Mouse (Mus musculus) kidney, embryonic 15.5 days (tissue): ENCODE measurements around the gene Samd15. TPM values are rescaled to one million over a fixed set of nuclear protein-coding genes. Genes with fewer than 3 reads are reported as not detected.
"Not testable (repeated sequence)": the region's sequence is repeated elsewhere in the genome, so short reads cannot be mapped to it uniquely, and the experiment has no call there.

Source experiments
- ATAC-seq: fragments of 200-750 bp; cut with Nextera tagmentation; replicated peaks from 2 replicates; pipeline ENCODE4 v1.8.0; 2017; ENCODE audit warnings: moderate TSS enrichment; ENCODE audit not compliant: low FRiP score
- H3K27ac ChIP-seq: fragments of 300-500 bp; sonication (generic); 2 replicates; pipeline ENCODE4 v1.5.1; 2015; ENCODE audit warnings: mild to moderate bottlenecking, inconsistent platforms
- H3K27me3 ChIP-seq: fragments of 300-500 bp; sonication (generic); 2 replicates; pipeline ENCODE4 v1.6.1; 2015; ENCODE audit warnings: inconsistent platforms
- H3K36me3 ChIP-seq: fragments of 300-500 bp; sonication (generic); 2 replicates; pipeline ENCODE4 v1.6.1; 2015; ENCODE audit warnings: inconsistent platforms
- H3K4me1 ChIP-seq: fragments of 300-500 bp; sonication (generic); 2 replicates; pipeline ENCODE4 v1.6.1; 2015; ENCODE audit warnings: inconsistent platforms
- H3K4me2 ChIP-seq: fragments of 300-500 bp; sonication (generic); 2 replicates; pipeline ENCODE4 v1.6.1; 2015; ENCODE audit warnings: moderate library complexity, mild to moderate bottlenecking, inconsistent platforms
- H3K4me3 ChIP-seq: fragments of 300-500 bp; sonication (generic); replicated peaks from 2 replicates; pipeline ENCODE4 v1.5.1; 2015; ENCODE audit warnings: mild to moderate bottlenecking, inconsistent platforms
- H3K9ac ChIP-seq: fragments of 300-500 bp; sonication (generic); 2 replicates; pipeline ENCODE4 v1.6.1; 2015; ENCODE audit warnings: mild to moderate bottlenecking, inconsistent platforms
- H3K9me3 ChIP-seq: fragments of 300-500 bp; sonication (generic); replicated peaks from 2 replicates; pipeline ENCODE4 v1.6.1; 2016; ENCODE audit warnings: inconsistent platforms
- WGBS: fragments of 180-500 bp; shearing (Covaris S2); methylation state at CpG from one replicate; pipeline ENCODE4 v1.1.7; 2015; ENCODE audit warnings: mixed read lengths; 5-methylcytosine and 5-hydroxymethylcytosine counted together
- polyA plus RNA-seq: library from polyadenylated mRNA; unstranded; fragments of >200 nt; fragmentation: Nextera tagmentation; extraction: Ambion mirVana; gene quantifications from 2 replicates; pipeline ENCODE4 v1.2.1, GENCODE M21; 2015

The Samd15 gene
- polyA plus RNA-seq, 1 experiment from 2014 or later: 1.3 TPM

GRCm38 (mm10) chr12:87199973-87200586 lies 557 bp downstream of the Samd15 start, which contains the start of gene Tmed8:
Tmed8 (minus strand) TSS chr12:87200454.
- H3K4me1 ChIP-seq: peaks cover 9% of the 10 kb centered on the region; the same call in 1 of the 2 replicates
- ATAC-seq: peak; percentile 97
- peak within 1 kb of the TSS; percentile 75 for H3K27ac ChIP-seq
- no peaks in the 10 kb centered on the region for H3K9me3 ChIP-seq
- under 1% methylated on average over 60 of the region's 70 CpGs for WGBS
- H3K4me2 ChIP-seq: peak within 1 kb of the TSS; percentile 92
- H3K27me3 ChIP-seq: no peaks in the 10 kb centered on the region
- peak within 1 kb of the TSS; percentile 83 for H3K4me3 ChIP-seq
- peak within 1 kb of the TSS; percentile 87 for H3K9ac ChIP-seq
- no peaks in the 10 kb centered on the region for H3K36me3 ChIP-seq

GRCm38 (mm10) chr12:87201694-87202093 lies 2.2 kb downstream of the Samd15 start:
- Histone ChIP-seq H3K27ac (no peak overlapping the region), H3K36me3 (no peaks in the 10 kb centered on the region), H3K4me2 (no peak overlapping the region), H3K4me3 (no peak overlapping the region), H3K9ac (no peak overlapping the region), H3K27me3 (no peaks in the 10 kb centered on the region), H3K4me1 (peaks cover 9% of the 10 kb centered on the region; the same call in 1 of the 2 replicates), H3K9me3 (no peaks in the 10 kb centered on the region)
- WGBS: 70% methylated on average over 5 of the region's 5 CpGs
- ATAC-seq: no peak

- not testable (repeated sequence) for H3K9ac ChIP-seq, H3K27me3 ChIP-seq, H3K4me3 ChIP-seq, H3K4me1 ChIP-seq, H3K4me2 ChIP-seq, ATAC-seq, H3K27ac ChIP-seq, H3K36me3 ChIP-seq, H3K9me3 ChIP-seq
- WGBS: 85% methylated on average over 5 of the region's 5 CpGs
These were observed 6.3 kb downstream of the Samd15 start for GRCm38 (mm10) chr12:87205789-87206188.

GRCm38 (mm10) chr12:87212844-87213606 lies 13.5 kb downstream of the Samd15 start:
- 53% methylated on average over 2 of the region's 2 CpGs for WGBS
- no peak for ATAC-seq
- Histone ChIP-seq H3K4me1 (no peaks in the 10 kb centered on the region), H3K4me3 (no peak overlapping the region), H3K27me3 (no peaks in the 10 kb centered on the region), H3K4me2 (no peak overlapping the region), H3K9ac (no peak overlapping the region), H3K36me3 (no peaks in the 10 kb centered on the region), H3K9me3 (no peaks in the 10 kb centered on the region), H3K27ac (no peak overlapping the region)

DNA sequence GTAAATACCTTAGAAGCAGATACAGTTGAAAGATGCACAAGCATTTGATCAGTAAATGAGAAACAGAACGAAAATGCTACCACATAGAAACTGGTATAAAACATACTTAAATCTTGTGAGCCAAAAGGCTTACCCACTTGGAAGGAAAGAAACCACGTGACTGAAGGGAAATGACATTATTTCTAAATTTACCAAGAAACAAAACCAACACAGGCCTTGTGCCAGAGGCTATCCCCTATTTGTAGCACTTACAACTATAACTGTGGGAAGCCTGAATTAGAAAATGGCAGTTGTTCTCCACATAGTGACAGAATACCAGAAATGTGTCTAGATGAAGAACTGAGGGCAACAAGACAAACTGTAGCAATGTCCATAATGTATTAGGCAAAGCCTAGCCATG lies 16.5 kb downstream of the Samd15 start:
- 76% methylated on average over 2 of the region's 2 CpGs for WGBS
- no peaks in the 10 kb centered on the region for H3K4me1 ChIP-seq

GRCm38 (mm10) chr12:87217596-87217995 lies 18.1 kb downstream of the Samd15 start:
- Histone ChIP-seq H3K4me1 (no peaks in the 10 kb centered on the region), H3K36me3 (no peaks in the 10 kb centered on the region), H3K9ac (no peak overlapping the region), H3K4me2 (no peak overlapping the region), H3K4me3 (no peak overlapping the region), H3K27me3 (no peaks in the 10 kb centered on the region), H3K27ac (no peak overlapping the region), H3K9me3 (no peaks in the 10 kb centered on the region)
- no peak for ATAC-seq

More for the DNA sequence above, 16.5 kb downstream of the Samd15 start:
- H3K9ac ChIP-seq: no peak overlapping the region
- H3K36me3 ChIP-seq: no peaks in the 10 kb centered on the region
- ATAC-seq: no peak
- H3K4me2 ChIP-seq: no peak overlapping the region
- H3K27ac ChIP-seq: no peak overlapping the region
- H3K27me3 ChIP-seq: no peaks in the 10 kb centered on the region
- H3K9me3 ChIP-seq: no peaks in the 10 kb centered on the region
- H3K4me3 ChIP-seq: no peak overlapping the region

DNA sequence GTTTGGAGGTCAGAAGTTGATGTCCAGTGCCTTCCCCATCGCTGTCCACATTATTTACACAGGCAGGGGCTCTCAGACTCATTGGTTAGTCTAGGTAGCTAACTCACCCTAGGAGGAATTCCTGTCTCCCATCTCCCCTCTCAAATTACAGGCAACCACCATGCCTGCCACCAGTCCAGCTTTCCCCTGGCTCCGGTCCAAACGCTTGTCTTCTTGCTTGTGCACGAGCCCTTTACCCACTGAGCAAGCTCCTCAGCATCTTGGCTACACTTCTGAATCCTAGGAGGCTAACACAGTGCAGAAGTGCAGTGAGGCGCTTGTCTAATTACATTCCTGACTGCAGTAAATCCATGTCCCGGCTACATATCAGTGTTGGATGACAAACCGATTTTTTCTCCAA lies 19.8 kb downstream of the Samd15 start:
- no peaks in the 10 kb centered on the region for H3K4me1 ChIP-seq
- no peak overlapping the region for H3K27ac ChIP-seq
- 51% methylated on average over 7 of the region's 7 CpGs for WGBS
- H3K36me3 ChIP-seq: no peaks in the 10 kb centered on the region
- H3K27me3 ChIP-seq: no peaks in the 10 kb centered on the region
- no peak overlapping the region for H3K9ac ChIP-seq
- ATAC-seq: no peak
- no peak overlapping the region for H3K4me2 ChIP-seq
- H3K4me3 ChIP-seq: no peak overlapping the region
- no peaks in the 10 kb centered on the region for H3K9me3 ChIP-seq

DNA sequence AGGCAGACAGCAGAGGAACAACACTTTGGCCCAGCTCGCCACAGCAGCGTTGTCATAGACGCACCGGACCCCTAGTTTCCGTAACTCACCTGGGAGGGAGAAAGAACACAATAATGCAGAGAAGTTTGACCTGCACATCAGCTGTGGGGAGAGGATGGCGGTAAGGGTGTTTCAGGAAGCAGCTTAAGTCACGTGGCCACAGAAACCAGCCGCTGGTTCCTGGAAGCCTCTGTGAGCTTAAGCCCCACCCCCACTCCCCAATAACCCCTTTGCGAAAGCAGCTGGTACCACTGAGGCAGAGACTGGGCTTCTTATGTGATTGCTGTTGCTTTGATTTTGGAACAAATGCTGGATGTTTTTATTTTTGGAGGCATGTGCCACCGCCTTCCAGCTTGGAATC lies 25.4 kb downstream of the Samd15 start:
- Histone ChIP-seq H3K4me3 (no peak overlapping the region), H3K9me3 (no peaks in the 10 kb centered on the region), H3K36me3 (no peaks in the 10 kb centered on the region), H3K4me1 (no peaks in the 10 kb centered on the region), H3K4me2 (no peak overlapping the region), H3K9ac (no peak overlapping the region), H3K27ac (no peak overlapping the region), H3K27me3 (no peaks in the 10 kb centered on the region)
- ATAC-seq: no peak
- 76% methylated on average over 10 of the region's 10 CpGs for WGBS

DNA sequence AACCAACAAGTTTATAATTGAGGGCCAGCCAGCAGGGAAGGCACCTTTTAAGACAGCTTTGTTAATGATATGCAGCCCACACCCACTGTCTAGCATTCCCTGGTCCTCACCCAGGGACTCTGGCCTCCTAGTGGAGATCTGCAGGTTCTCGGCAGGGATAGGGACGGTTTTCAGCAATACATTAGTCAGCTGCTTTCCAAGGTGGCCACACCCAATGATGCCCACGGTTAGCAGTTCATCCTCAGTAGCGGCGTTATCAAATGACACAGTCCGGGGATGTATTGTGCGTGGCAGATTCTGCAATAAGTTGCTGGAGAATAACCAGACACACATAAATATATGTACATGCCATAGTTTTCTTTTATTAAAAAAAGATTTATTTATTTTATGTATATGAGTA lies 27.3 kb downstream of the Samd15 start:
- Histone ChIP-seq H3K4me2 (no peak overlapping the region), H3K9ac (no peak overlapping the region), H3K4me1 (no peaks in the 10 kb centered on the region), H3K27ac (no peak overlapping the region), H3K36me3 (no peaks in the 10 kb centered on the region), H3K9me3 (no peaks in the 10 kb centered on the region), H3K4me3 (no peak overlapping the region), H3K27me3 (no peaks in the 10 kb centered on the region)
- no peak for ATAC-seq
- WGBS: 78% methylated on average over 7 of the region's 7 CpGs

DNA sequence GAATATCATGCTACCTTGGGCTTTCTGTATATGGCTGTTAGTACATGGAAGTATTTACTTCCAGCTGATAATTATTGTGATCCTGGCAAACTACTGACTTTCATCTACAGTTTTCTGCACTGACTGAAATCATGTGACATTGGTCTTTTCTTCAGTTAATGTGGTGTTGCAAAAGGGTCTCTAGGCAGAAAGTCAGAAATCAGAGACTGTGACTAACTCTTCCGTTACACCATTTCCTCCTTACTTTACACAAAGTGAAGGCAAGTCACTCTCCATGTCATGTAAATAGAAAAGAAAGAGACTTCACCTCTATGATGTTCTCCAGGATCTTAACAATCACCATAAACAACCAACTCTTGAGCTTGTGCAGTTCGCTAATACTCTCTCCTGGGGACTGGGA lies 30.1 kb downstream of the Samd15 start:
- H3K27ac ChIP-seq: no peak overlapping the region
- H3K27me3 ChIP-seq: no peaks in the 10 kb centered on the region
- 82% methylated on average over 2 of the region's 2 CpGs for WGBS
- H3K4me1 ChIP-seq: no peaks in the 10 kb centered on the region
- no peak overlapping the region for H3K4me3 ChIP-seq
- H3K4me2 ChIP-seq: no peak overlapping the region
- no peak for ATAC-seq
- no peaks in the 10 kb centered on the region for H3K9me3 ChIP-seq
- H3K9ac ChIP-seq: no peak overlapping the region
- H3K36me3 ChIP-seq: no peaks in the 10 kb centered on the region

DNA sequence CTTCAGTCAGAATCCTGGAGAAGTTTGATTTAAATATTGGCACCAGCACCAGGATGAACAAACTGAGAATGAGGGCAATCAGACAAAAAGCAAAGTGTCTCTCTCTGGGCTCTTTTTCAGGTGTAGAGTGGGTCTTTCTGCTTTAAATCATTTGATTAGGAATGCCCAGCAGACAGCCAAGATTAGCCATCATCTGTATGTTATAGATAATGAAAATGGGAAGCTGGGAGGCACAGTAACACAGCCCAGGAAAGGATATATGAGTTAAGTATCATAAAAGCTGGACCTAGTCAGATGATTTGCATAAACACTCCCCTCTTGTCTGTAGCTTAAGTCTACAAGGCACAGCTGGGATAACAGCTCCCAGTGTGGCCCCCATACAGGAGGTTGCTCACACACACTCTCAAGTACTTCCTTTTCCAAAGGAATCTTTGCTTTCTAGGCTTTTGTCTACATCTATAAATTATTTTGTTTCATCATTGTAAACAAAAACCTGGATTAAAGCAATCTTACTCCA lies 30.9 kb downstream of the Samd15 start:
- no peak for ATAC-seq
- Histone ChIP-seq H3K27me3 (no peaks in the 10 kb centered on the region), H3K9me3 (no peaks in the 10 kb centered on the region), H3K36me3 (no peaks in the 10 kb centered on the region), H3K4me2 (no peak overlapping the region), H3K9ac (no peak overlapping the region), H3K4me3 (no peak overlapping the region), H3K27ac (no peak overlapping the region), H3K4me1 (no peaks in the 10 kb centered on the region)

DNA sequence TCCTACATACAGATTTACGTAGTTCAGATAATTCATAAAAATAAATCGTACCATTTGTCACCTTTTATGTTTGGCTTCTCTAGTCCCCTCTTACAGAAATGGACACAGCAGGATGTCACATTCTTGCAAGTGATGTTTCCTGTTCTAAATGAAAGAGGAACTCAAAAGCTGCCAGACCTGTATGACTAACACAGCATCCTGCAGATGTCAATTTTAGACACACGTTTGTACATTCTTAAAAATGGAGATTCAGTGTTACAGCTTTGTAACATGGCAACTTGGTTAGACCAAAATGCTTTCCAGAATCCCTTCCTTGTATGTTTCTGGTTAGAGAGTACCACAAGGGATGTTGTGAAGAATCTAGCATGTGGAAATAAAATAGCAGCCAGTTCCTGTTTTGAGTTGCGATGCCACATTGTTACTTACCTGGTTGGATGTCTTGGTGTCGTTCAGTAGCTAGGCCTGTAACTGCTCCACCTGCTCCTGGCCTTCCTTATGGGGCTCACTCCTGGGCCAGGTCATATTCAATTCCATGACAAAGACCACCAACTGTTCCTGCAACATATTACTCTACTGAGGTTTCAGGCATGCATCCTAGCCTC lies 37.5 kb downstream of the Samd15 start:
- Histone ChIP-seq H3K4me3 (no peak overlapping the region), H3K9ac (no peak overlapping the region), H3K36me3 (peaks cover 39% of the 10 kb centered on the region), H3K4me2 (no peak overlapping the region), H3K9me3 (no peaks in the 10 kb centered on the region), H3K27me3 (no peaks in the 10 kb centered on the region), H3K27ac (no peak overlapping the region), H3K4me1 (no peaks in the 10 kb centered on the region)
- no peak for ATAC-seq
- WGBS: 89% methylated on average over 5 of the region's 5 CpGs
